Mouse (Mus musculus): ENCODE results near the gene Cbr1.

- TF ChIP-seq HCFC1 (IDR thresholded peaks at IDR 0.05; ENCODE audit: borderline replicate concordance, insufficient read depth, low read length) (no peak), ZNF384 (IDR thresholded peaks at IDR 0.05; ENCODE audit: low read depth, low read length) (no peak)
These were observed 3.1 kb downstream of the Cbr1 start for GRCm38 (mm10) chr16:93608731-93609130.
